Mouse (Mus musculus): ENCODE data around the gene Ctse. TPM values are rescaled to one million over a fixed set of nuclear protein-coding genes. Genes with fewer than 3 reads are reported as not detected.

The Ctse gene
- total and polyA plus RNA-seq, 3 experiments, result 1.4 to 11.6 (median 1.7) TPM

DNA sequence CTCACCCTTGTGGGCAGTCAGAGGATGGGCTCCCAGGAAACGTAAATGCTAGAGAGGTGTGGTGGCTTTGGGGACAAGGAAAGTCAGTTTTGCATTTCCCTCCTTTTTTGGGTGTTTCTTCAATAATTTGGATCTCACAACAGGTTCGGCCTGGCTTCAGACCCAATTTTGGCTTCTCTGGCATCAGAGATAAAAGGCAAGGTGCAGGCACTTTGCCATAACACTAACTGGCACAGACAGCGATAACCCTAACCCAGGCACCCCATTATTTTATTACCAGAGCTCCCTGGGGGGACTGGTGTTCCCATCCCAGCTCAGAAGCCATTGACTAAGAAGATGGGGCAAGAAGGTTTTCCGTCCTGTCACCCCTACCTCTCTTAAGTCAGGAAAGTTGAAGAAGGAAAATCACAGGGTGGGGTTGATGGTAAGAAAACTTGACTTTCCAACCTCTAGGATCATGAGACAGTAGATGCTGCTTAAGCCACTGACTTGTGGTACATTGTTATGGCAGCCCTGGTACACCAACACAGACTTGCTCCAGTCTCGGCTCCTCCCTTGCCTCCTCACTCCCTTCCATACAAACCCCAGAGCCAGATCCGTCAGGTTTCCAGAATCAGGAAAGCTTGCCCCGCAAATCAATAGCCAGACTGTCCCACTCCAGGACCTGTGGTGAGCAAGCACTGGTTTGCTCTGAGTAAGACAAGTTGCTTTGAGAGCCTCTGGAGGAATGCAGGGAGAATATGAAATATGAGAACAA is 22.8 kb downstream of the Ctse start:
- Histone ChIP-seq H3K4me3 (replicated peaks in 1 of 3; ENCODE audit: low read depth in 2 of 3, low read length in 2 of 3, poor library complexity in 1 of 3) (no peak overlapping the region), H3K27ac (ENCODE audit: insufficient read depth, low read depth) (no peak overlapping the region), H3K79me2 (replicated peaks; ENCODE audit: control insufficient read depth, extremely low read depth, insufficient read depth, poor library complexity, severe bottlenecking) (no peaks in the 10 kb centered on the region), H3K27me3 (replicated peaks) (no peaks in the 10 kb centered on the region), H3K9ac (ENCODE audit: insufficient read depth, low read depth) (no peak overlapping the region), H3K4me1 (ENCODE audit: control insufficient read depth in 1 of 2, insufficient read depth in 2 of 2) (peaks cover 0 to 26% of the 10 kb centered on the region in 2 experiments; a peak in 2 of 4 replicates), H3K9me3 (replicated peaks; ENCODE audit: low read length) (no peaks in the 10 kb centered on the region), H3K4me2 (ENCODE audit: insufficient read depth, low read depth, poor library complexity, severe bottlenecking) (no peak overlapping the region), H3K36me3 (replicated peaks in 1 of 2; ENCODE audit: control insufficient read depth in 1 of 2, insufficient read depth in 1 of 2, low read length in 1 of 2) (no peaks in the 10 kb centered on the region)
- dilution Hi-C loops (cut with MboI; ENCODE audit: extremely low pct_ligation_motif_present, extremely low pct_unique_long_range_greater_than_20kb, low sequenced_read_pairs), result no loop called here
- in situ Hi-C loops (cut with MboI; ENCODE audit: low pct_ligation_motif_present, low pct_unique_long_range_greater_than_20kb, low sequenced_read_pairs), result loop anchor here (5.0 kb wide), 1 partner anchor 86 kb away; no protein-coding TSS in a partner anchor
- no peak for DNase-seq (ENCODE audit: extremely low read depth)
- TF ChIP-seq JUND (conservative IDR thresholded peaks at IDR 0.05; ENCODE audit: low read depth, low read length) (no peak), UBTF (IDR thresholded peaks at IDR 0.05; ENCODE audit: low read depth, low read length) (no peak), SIN3A (IDR thresholded peaks at IDR 0.05; ENCODE audit: low read length) (no peak), RAD21 (IDR thresholded peaks at IDR 0.05; ENCODE audit: low read depth, low read length) (no peak), KAT2A (IDR thresholded peaks at IDR 0.05; ENCODE audit: insufficient replicate concordance, low read length) (no peak), IRF4 (IDR thresholded peaks at IDR 0.05; ENCODE audit: low read depth, low read length) (no peak), TCF12 (IDR thresholded peaks at IDR 0.05; ENCODE audit: low read depth, low read length) (no peak), EP300 (IDR thresholded peaks at IDR 0.05; ENCODE audit: low read length) (no peak)

DNA sequence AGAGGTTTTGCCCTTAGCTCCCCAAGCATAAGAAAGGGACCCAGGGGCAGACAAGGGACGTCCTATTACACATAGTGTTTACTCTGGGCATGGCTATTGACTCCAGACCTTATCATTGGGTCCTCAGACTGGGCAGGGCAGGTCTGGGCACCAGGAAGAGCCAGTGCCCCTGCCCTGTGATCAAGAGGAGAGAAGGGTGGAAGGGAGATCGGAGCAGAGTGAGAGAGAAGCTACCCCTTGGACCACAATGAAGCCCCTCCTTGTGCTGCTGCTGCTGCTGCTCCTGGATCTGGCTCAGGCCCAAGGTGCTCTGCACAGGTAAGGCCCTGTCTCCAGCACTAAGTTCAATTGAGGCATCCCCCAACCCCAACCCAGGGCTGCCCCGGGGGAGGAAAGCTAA is 23.6 kb downstream of the Ctse start:
- Histone ChIP-seq H3K4me2 (ENCODE audit: insufficient read depth, low read depth, poor library complexity, severe bottlenecking) (no peak overlapping the region), H3K4me3 (replicated peaks in 1 of 3; ENCODE audit: low read depth in 2 of 3, low read length in 2 of 3, poor library complexity in 1 of 3) (no peak overlapping the region)
- in situ Hi-C loops (cut with MboI; ENCODE audit: low pct_ligation_motif_present, low pct_unique_long_range_greater_than_20kb, low sequenced_read_pairs), result loop anchor here (5.0 kb wide), 1 partner anchor 86 kb away; no protein-coding TSS in a partner anchor

DNA sequence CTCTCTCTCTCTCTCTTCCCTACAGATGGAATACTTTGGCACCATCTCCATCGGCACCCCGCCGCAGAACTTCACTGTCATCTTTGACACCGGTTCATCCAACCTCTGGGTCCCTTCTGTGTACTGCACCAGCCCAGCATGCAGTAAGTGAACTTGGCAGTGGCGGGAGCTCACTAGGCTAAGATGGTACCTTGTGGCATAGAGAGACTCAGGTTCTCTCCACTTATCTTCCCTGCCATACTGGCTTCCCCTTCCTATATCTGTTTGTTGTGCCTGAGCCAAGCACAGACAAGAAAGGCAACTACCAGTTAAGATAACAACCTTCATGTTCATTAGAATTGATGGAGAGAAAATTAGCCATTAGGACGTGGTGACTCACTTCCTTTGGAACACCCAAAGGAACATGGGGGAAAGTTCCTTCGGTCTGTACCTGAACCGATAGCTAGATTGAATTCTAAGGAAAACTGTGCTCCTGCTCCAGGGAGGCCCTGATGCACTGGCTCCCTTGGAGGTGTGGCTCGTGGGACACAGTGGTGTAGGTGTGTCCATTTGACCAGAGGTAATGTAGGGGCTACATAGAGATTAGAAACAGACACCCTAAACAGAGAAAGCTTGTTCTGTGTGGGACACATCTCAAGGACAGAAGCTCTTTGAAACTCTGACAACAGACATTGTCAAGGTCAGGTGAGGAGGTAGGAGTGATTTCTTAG is 25.3 kb downstream of the Ctse start:
- in situ Hi-C loops (cut with MboI; ENCODE audit: low pct_ligation_motif_present, low pct_unique_long_range_greater_than_20kb, low sequenced_read_pairs), result loop anchor here (5.0 kb wide), 1 partner anchor 84 kb away; no protein-coding TSS in a partner anchor
- no peaks in the 10 kb centered on the region for H3K27me3 ChIP-seq (replicated peaks)
- no peak for DNase-seq (ENCODE audit: extremely low read depth)

More for the DNA sequence above, 23.6 kb downstream of the Ctse start:
- DNase-seq (ENCODE audit: extremely low read depth), result no peak
- Histone ChIP-seq H3K79me2 (replicated peaks; ENCODE audit: control insufficient read depth, extremely low read depth, insufficient read depth, poor library complexity, severe bottlenecking) (no peaks in the 10 kb centered on the region), H3K36me3 (replicated peaks in 1 of 2; ENCODE audit: control insufficient read depth in 1 of 2, insufficient read depth in 1 of 2, low read length in 1 of 2) (no peaks in the 10 kb centered on the region), H3K27me3 (replicated peaks) (no peaks in the 10 kb centered on the region), H3K9me3 (replicated peaks; ENCODE audit: low read length) (no peaks in the 10 kb centered on the region), H3K27ac (ENCODE audit: insufficient read depth, low read depth) (no peak overlapping the region), H3K9ac (ENCODE audit: insufficient read depth, low read depth) (no peak overlapping the region), H3K4me1 (ENCODE audit: control insufficient read depth in 1 of 2, insufficient read depth in 2 of 2) (peaks cover 0 to 18% of the 10 kb centered on the region in 2 experiments; a peak in 2 of 4 replicates)
- TF ChIP-seq ELF1 (IDR thresholded peaks at IDR 0.05; ENCODE audit: low read depth, low read length), result no peak
- TF ChIP-seq USF1 (IDR thresholded peaks at IDR 0.05; ENCODE audit: low read depth, low read length), result no peak
- TF ChIP-seq POLR2AphosphoS2 (IDR thresholded peaks at IDR 0.05; ENCODE audit: low read depth, low read length), result no peak
- dilution Hi-C loops (cut with MboI; ENCODE audit: extremely low pct_ligation_motif_present, extremely low pct_unique_long_range_greater_than_20kb, low sequenced_read_pairs), result no loop called here

More for the DNA sequence above, 25.3 kb downstream of the Ctse start:
- Histone ChIP-seq H3K79me2 (replicated peaks; ENCODE audit: control insufficient read depth, extremely low read depth, insufficient read depth, poor library complexity, severe bottlenecking) (no peaks in the 10 kb centered on the region), H3K9ac (ENCODE audit: insufficient read depth, low read depth) (no peak overlapping the region), H3K9me3 (replicated peaks; ENCODE audit: low read length) (no peaks in the 10 kb centered on the region), H3K36me3 (replicated peaks in 1 of 2; ENCODE audit: control insufficient read depth in 1 of 2, insufficient read depth in 1 of 2, low read length in 1 of 2) (no peaks in the 10 kb centered on the region), H3K4me1 (ENCODE audit: control insufficient read depth in 1 of 2, insufficient read depth in 2 of 2) (peaks cover 0 to 6% of the 10 kb centered on the region in 2 experiments; a peak in 1 of 4 replicates), H3K4me3 (replicated peaks in 1 of 3; ENCODE audit: low read depth in 2 of 3, low read length in 2 of 3, poor library complexity in 1 of 3) (no peak overlapping the region), H3K4me2 (ENCODE audit: insufficient read depth, low read depth, poor library complexity, severe bottlenecking) (no peak overlapping the region), H3K27ac (ENCODE audit: insufficient read depth, low read depth) (no peak overlapping the region)
- no peak for TF ChIP-seq NELFE (IDR thresholded peaks at IDR 0.05; ENCODE audit: low read depth, low read length)
- TF ChIP-seq SMC3 (IDR thresholded peaks at IDR 0.05; ENCODE audit: low read depth, low read length), result no peak
- TF ChIP-seq PAX5 (IDR thresholded peaks at IDR 0.05; ENCODE audit: low read length), result no peak
- TF ChIP-seq TBP (conservative IDR thresholded peaks at IDR 0.05; ENCODE audit: low read depth, low read length), result no peak
- TF ChIP-seq EP300 (IDR thresholded peaks at IDR 0.05; ENCODE audit: low read length), result no peak
- TF ChIP-seq JUND (conservative IDR thresholded peaks at IDR 0.05; ENCODE audit: low read depth, low read length), result no peak
- TF ChIP-seq ZKSCAN1 (IDR thresholded peaks at IDR 0.05; ENCODE audit: borderline replicate concordance, low read depth, low read length), result no peak
- no peak for TF ChIP-seq ZMIZ1 (IDR thresholded peaks at IDR 0.05; ENCODE audit: low read depth, low read length)
- TF ChIP-seq SIN3A (IDR thresholded peaks at IDR 0.05; ENCODE audit: low read length), result no peak
- TF ChIP-seq ETS1 (conservative IDR thresholded peaks at IDR 0.05; ENCODE audit: low read depth, low read length), result no peak
- no peak for TF ChIP-seq USF2 (conservative IDR thresholded peaks at IDR 0.05; ENCODE audit: low read depth, low read length)
- TF ChIP-seq ELF1 (IDR thresholded peaks at IDR 0.05; ENCODE audit: low read depth, low read length), result no peak
- no peak for TF ChIP-seq E2F4 (IDR thresholded peaks at IDR 0.05; ENCODE audit: insufficient replicate concordance, low read depth, low read length)
- TF ChIP-seq POLR2AphosphoS2 (IDR thresholded peaks at IDR 0.05; ENCODE audit: low read depth, low read length), result no peak
- TF ChIP-seq MXI1 (IDR thresholded peaks at IDR 0.05; ENCODE audit: low read depth, low read length), result no peak
- dilution Hi-C loops (cut with MboI; ENCODE audit: extremely low pct_ligation_motif_present, extremely low pct_unique_long_range_greater_than_20kb, low sequenced_read_pairs), result no loop called here

All from CH12.LX (cell line).